Mouse (Mus musculus): Measurements from ENCODE around the gene Mepce. TPM values are rescaled to one million over a fixed set of nuclear protein-coding genes. Genes with fewer than 3 reads are reported as not detected.
A peak's percentile ranks its signal among the peaks of the same experiment; 100 is the strongest.

Gene Mepce
- total and polyA plus RNA-seq, 2 experiments = 13.7 to 18.7 TPM

- Histone ChIP-seq H3K36me3 (ENCODE audit: control insufficient read depth, insufficient read depth, low read length) (no peaks in the 10 kb centered on the region), H3K27ac (replicated peaks; ENCODE audit: insufficient read depth, low read depth, low read length) (no peak overlapping the region), H3K4me3 (ENCODE audit: insufficient read depth, low read depth, low read length) (no peak overlapping the region), H3K9ac (ENCODE audit: low read depth, low read length) (no peak overlapping the region), H3K27me3 (ENCODE audit: control insufficient read depth, insufficient read depth, low read length) (no peaks in the 10 kb centered on the region), H3K4me1 (ENCODE audit: control insufficient read depth, insufficient read depth, low read length) (peaks cover 2% of the 10 kb centered on the region; the same call in 1 of the 2 replicates), H3K79me2 (ENCODE audit: control insufficient read depth, insufficient read depth, low read length) (no peaks in the 10 kb centered on the region)
- DNase-seq (ENCODE audit: extremely low read depth, low read depth, low spot score) = no peak
- no peak for TF ChIP-seq POLR2A (IDR thresholded peaks at IDR 0.05; ENCODE audit: extremely low read depth, insufficient read depth, low read length)
- TF ChIP-seq CTCF (IDR thresholded peaks at IDR 0.05; ENCODE audit: low read depth, low read length) = no peak
- WGBS = 90% methylated on average over 4 of the region's 4 CpGs
Measured at GRCm38 (mm10) chr5:137831106-137831505, 43.7 kb upstream of the Mepce start.

- peak; percentile 36 for DNase-seq (ENCODE audit: extremely low read depth, low read depth, low spot score)
- Histone ChIP-seq H3K4me1 (ENCODE audit: control insufficient read depth, insufficient read depth, low read length) (peaks cover 2% of the 10 kb centered on the region; the same call in 1 of the 2 replicates), H3K4me3 (ENCODE audit: insufficient read depth, low read depth, low read length) (no peak overlapping the region), H3K9ac (ENCODE audit: low read depth, low read length) (no peak overlapping the region), H3K79me2 (ENCODE audit: control insufficient read depth, insufficient read depth, low read length) (no peaks in the 10 kb centered on the region), H3K27ac (replicated peaks; ENCODE audit: insufficient read depth, low read depth, low read length) (0 out of 2 replicates have a peak overlapping the region, but pooled peaks have one; percentile 15), H3K36me3 (ENCODE audit: control insufficient read depth, insufficient read depth, low read length) (no peaks in the 10 kb centered on the region), H3K27me3 (ENCODE audit: control insufficient read depth, insufficient read depth, low read length) (no peaks in the 10 kb centered on the region)
- TF ChIP-seq POLR2A (IDR thresholded peaks at IDR 0.05; ENCODE audit: extremely low read depth, insufficient read depth, low read length) = no peak
- no peak for TF ChIP-seq CTCF (IDR thresholded peaks at IDR 0.05; ENCODE audit: low read depth, low read length)
- WGBS = 70% methylated on average over 7 of the region's 7 CpGs
Measured at GRCm38 (mm10) chr5:137830238-137830637, 42.8 kb upstream of the Mepce start.

GRCm38 (mm10) chr5:137828694-137829093, 41.2 kb upstream of the Mepce start:
- no peak overlapping the region for H3K4me3 ChIP-seq (ENCODE audit: insufficient read depth, low read depth, low read length)
- no peaks in the 10 kb centered on the region for H3K27me3 ChIP-seq (ENCODE audit: control insufficient read depth, insufficient read depth, low read length)
- no peaks in the 10 kb centered on the region for H3K79me2 ChIP-seq (ENCODE audit: control insufficient read depth, insufficient read depth, low read length)
- WGBS = 82% methylated on average over 6 of the region's 6 CpGs
- H3K27ac ChIP-seq (replicated peaks; ENCODE audit: insufficient read depth, low read depth, low read length) = no peak overlapping the region
- no peak overlapping the region for H3K9ac ChIP-seq (ENCODE audit: low read depth, low read length)
- TF ChIP-seq POLR2A (IDR thresholded peaks at IDR 0.05; ENCODE audit: extremely low read depth, insufficient read depth, low read length) (no peak), CTCF (IDR thresholded peaks at IDR 0.05; ENCODE audit: low read depth, low read length) (no peak)
- H3K4me1 ChIP-seq (ENCODE audit: control insufficient read depth, insufficient read depth, low read length) = peaks cover 2% of the 10 kb centered on the region; the same call in 1 of the 2 replicates
- peak; percentile 28 for DNase-seq (ENCODE audit: extremely low read depth, low read depth, low spot score)
- no peaks in the 10 kb centered on the region for H3K36me3 ChIP-seq (ENCODE audit: control insufficient read depth, insufficient read depth, low read length)

GRCm38 (mm10) chr5:137826421-137826820, 39.0 kb upstream of the Mepce start:
- Histone ChIP-seq H3K9ac (ENCODE audit: low read depth, low read length) (no peak overlapping the region), H3K36me3 (ENCODE audit: control insufficient read depth, insufficient read depth, low read length) (no peaks in the 10 kb centered on the region), H3K4me3 (ENCODE audit: insufficient read depth, low read depth, low read length) (no peak overlapping the region), H3K4me1 (ENCODE audit: control insufficient read depth, insufficient read depth, low read length) (peaks cover 2% of the 10 kb centered on the region; the same call in 1 of the 2 replicates), H3K27ac (replicated peaks; ENCODE audit: insufficient read depth, low read depth, low read length) (no peak overlapping the region), H3K79me2 (ENCODE audit: control insufficient read depth, insufficient read depth, low read length) (no peaks in the 10 kb centered on the region), H3K27me3 (ENCODE audit: control insufficient read depth, insufficient read depth, low read length) (no peaks in the 10 kb centered on the region)
- 61% methylated on average over 7 of the region's 7 CpGs for WGBS
- no peak for DNase-seq (ENCODE audit: extremely low read depth, low read depth, low spot score)
- TF ChIP-seq CTCF (IDR thresholded peaks at IDR 0.05; ENCODE audit: low read depth, low read length) (no peak), POLR2A (IDR thresholded peaks at IDR 0.05; ENCODE audit: extremely low read depth, insufficient read depth, low read length) (no peak)

GRCm38 (mm10) chr5:137825971-137826370, 38.5 kb upstream of the Mepce start:
- Histone ChIP-seq H3K4me1 (ENCODE audit: control insufficient read depth, insufficient read depth, low read length) (peaks cover 2% of the 10 kb centered on the region; the same call in 1 of the 2 replicates), H3K36me3 (ENCODE audit: control insufficient read depth, insufficient read depth, low read length) (no peaks in the 10 kb centered on the region), H3K27me3 (ENCODE audit: control insufficient read depth, insufficient read depth, low read length) (no peaks in the 10 kb centered on the region), H3K4me3 (ENCODE audit: insufficient read depth, low read depth, low read length) (no peak overlapping the region), H3K79me2 (ENCODE audit: control insufficient read depth, insufficient read depth, low read length) (no peaks in the 10 kb centered on the region), H3K9ac (ENCODE audit: low read depth, low read length) (no peak overlapping the region), H3K27ac (replicated peaks; ENCODE audit: insufficient read depth, low read depth, low read length) (no peak overlapping the region)
- TF ChIP-seq POLR2A (IDR thresholded peaks at IDR 0.05; ENCODE audit: extremely low read depth, insufficient read depth, low read length) (no peak), CTCF (IDR thresholded peaks at IDR 0.05; ENCODE audit: low read depth, low read length) (no peak)
- no peak for DNase-seq (ENCODE audit: extremely low read depth, low read depth, low spot score)
- 70% methylated on average over 2 of the region's 2 CpGs for WGBS

GRCm38 (mm10) chr5:137825030-137825429, 37.6 kb upstream of the Mepce start:
- peak; percentile 16 for DNase-seq (ENCODE audit: extremely low read depth, low read depth, low spot score)
- Histone ChIP-seq H3K27ac (replicated peaks; ENCODE audit: insufficient read depth, low read depth, low read length) (no peak overlapping the region), H3K4me1 (ENCODE audit: control insufficient read depth, insufficient read depth, low read length) (no peaks in the 10 kb centered on the region), H3K79me2 (ENCODE audit: control insufficient read depth, insufficient read depth, low read length) (no peaks in the 10 kb centered on the region), H3K27me3 (ENCODE audit: control insufficient read depth, insufficient read depth, low read length) (no peaks in the 10 kb centered on the region), H3K36me3 (ENCODE audit: control insufficient read depth, insufficient read depth, low read length) (no peaks in the 10 kb centered on the region), H3K4me3 (ENCODE audit: insufficient read depth, low read depth, low read length) (no peak overlapping the region), H3K9ac (ENCODE audit: low read depth, low read length) (no peak overlapping the region)
- TF ChIP-seq CTCF (IDR thresholded peaks at IDR 0.05; ENCODE audit: low read depth, low read length) (no peak), POLR2A (IDR thresholded peaks at IDR 0.05; ENCODE audit: extremely low read depth, insufficient read depth, low read length) (no peak)
- 86% methylated on average over 3 of the region's 3 CpGs for WGBS

All from liver, adult 2 months (tissue).